Mouse (Mus musculus) brain, embryonic 14.5 days (tissue): Measurements from ENCODE around the gene Tnfrsf11a. TPM values are rescaled to one million over a fixed set of nuclear protein-coding genes. Genes with fewer than 3 reads are reported as not detected.

ENCODE experiments used
- DNase-seq: peaks from one replicate; pipeline ENCODE4 v3.0.0-alpha.2; 2011; ENCODE audit warnings: low read depth
- CTCF ChIP-seq: fragments of 200-500 bp; IDR thresholded peaks from 2 replicates; pipeline ENCODE4 v1.5.1; 2012; ENCODE audit warnings: inconsistent platforms, mild to moderate bottlenecking, moderate library complexity, borderline replicate concordance; ENCODE audit not compliant: insufficient read depth, insufficient read length; ENCODE audit errors: extremely low read depth
- POLR2A ChIP-seq: fragments of 200-500 bp; IDR thresholded peaks from 2 replicates; pipeline ENCODE4 v1.6.1; 2012; ENCODE audit warnings: mild to moderate bottlenecking, inconsistent platforms, borderline replicate concordance; ENCODE audit not compliant: poor library complexity, insufficient read depth, insufficient read length, severe bottlenecking; ENCODE audit errors: extremely low read depth
- polyA plus RNA-seq: library from polyadenylated mRNA; depleted of rRNA; stranded (reverse); fragments of >200 nt; gene quantifications from 2 replicates; pipeline ENCODE4 v1.2.3, GENCODE M21; 2012

Tnfrsf11a gene
- polyA plus RNA-seq, 1 experiment: 1.3 TPM

DNA sequence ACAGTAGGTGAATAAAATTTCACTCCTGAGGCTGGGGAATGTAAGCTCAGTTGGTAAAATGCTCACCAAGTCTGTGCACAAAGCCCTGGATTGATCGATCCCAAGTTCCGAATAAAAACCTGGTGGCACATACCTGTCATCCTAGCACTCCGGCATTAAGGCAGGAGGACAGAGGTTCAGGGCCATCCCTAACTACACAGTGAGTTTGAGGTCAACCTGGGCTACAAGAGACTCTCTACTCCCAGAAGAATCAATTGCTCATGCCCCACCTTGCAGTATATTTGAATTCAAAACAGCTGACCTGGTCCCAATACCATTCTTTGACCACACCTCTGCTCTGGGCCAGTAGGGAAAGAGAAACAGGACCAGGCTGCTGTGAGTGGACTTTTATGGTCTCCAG lies 35.2 kb downstream of the Tnfrsf11a start:
- TF ChIP-seq POLR2A: no peak
- TF ChIP-seq CTCF: no peak
- DNase-seq: no peak

- no peak for DNase-seq
- no peak for TF ChIP-seq POLR2A
- TF ChIP-seq CTCF: no peak
Observed at GRCm38 (mm10) chr1:105819031-105819430, 38.5 kb downstream of the Tnfrsf11a start.

- DNase-seq: no peak
- TF ChIP-seq POLR2A: no peak
- TF ChIP-seq CTCF: no peak
Observed at GRCm38 (mm10) chr1:105819740-105820139, 39.2 kb downstream of the Tnfrsf11a start.

- TF ChIP-seq CTCF: no peak
- TF ChIP-seq POLR2A: no peak
- DNase-seq: no peak
Observed at GRCm38 (mm10) chr1:105824356-105824755, 43.8 kb downstream of the Tnfrsf11a start.

DNA sequence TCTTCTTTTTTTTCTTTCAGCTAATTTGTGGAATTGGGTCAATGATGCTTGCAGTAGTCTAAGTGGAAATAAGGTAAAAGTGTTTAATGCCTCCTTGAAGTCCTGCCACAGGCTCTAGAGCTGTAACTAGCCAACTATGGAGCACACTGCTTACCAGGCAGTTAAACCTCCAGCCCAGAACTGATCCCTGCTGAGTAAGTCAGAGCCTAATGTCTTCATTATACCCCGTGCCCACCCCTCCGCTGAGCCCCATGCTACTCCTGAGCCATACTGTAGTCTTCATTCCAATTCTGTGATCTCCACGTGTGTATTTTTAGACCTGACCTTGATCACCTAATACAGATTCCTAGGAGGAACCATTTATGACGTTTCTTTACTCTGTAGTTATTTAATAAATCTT lies 44.5 kb downstream of the Tnfrsf11a start:
- TF ChIP-seq CTCF (no peak), POLR2A (no peak)
- DNase-seq: no peak

- DNase-seq: no peak
Observed at GRCm38 (mm10) chr1:105827374-105827773, 46.9 kb downstream of the Tnfrsf11a start.

GRCm38 (mm10) chr1:105827786-105828345 lies 47.3 kb downstream of the Tnfrsf11a start:
- DNase-seq: no peak

More at GRCm38 (mm10) chr1:105827374-105827773, 46.9 kb downstream of the Tnfrsf11a start:
- no peak for TF ChIP-seq POLR2A
- no peak for TF ChIP-seq CTCF

GRCm38 (mm10) chr1:105829171-105829570 lies 48.7 kb downstream of the Tnfrsf11a start:
- TF ChIP-seq POLR2A: no peak
- no peak for TF ChIP-seq CTCF
- peak; percentile 62 for DNase-seq

More at GRCm38 (mm10) chr1:105827786-105828345, 47.3 kb downstream of the Tnfrsf11a start:
- no peak for TF ChIP-seq CTCF
- no peak for TF ChIP-seq POLR2A

- DNase-seq: no peak
Observed at GRCm38 (mm10) chr1:105832784-105833183, 52.3 kb downstream of the Tnfrsf11a start.

DNA sequence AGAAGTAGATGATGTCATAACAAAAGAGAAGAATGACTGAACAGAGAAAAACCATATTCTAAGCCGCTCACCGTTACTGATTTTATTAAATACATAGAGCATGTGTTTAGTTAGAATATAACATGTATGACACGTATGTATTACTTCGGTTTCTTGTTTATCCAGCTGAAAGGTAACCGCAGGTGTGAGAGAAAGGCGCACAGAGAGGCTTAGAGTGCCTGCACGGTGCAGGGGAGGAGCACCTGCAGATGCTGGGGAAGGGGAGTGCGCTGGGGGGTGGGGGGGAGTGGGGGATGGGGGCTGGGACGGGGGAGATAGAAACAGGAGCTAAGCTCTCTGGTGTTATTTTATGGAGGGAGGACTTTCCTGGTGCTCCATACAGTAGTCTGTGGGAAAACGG lies 62.4 kb downstream of the Tnfrsf11a start:
- peak; percentile 45 for DNase-seq
- TF ChIP-seq CTCF (no peak), POLR2A (no peak)

More at GRCm38 (mm10) chr1:105832784-105833183, 52.3 kb downstream of the Tnfrsf11a start:
- no peak for TF ChIP-seq CTCF
- TF ChIP-seq POLR2A: no peak

DNA sequence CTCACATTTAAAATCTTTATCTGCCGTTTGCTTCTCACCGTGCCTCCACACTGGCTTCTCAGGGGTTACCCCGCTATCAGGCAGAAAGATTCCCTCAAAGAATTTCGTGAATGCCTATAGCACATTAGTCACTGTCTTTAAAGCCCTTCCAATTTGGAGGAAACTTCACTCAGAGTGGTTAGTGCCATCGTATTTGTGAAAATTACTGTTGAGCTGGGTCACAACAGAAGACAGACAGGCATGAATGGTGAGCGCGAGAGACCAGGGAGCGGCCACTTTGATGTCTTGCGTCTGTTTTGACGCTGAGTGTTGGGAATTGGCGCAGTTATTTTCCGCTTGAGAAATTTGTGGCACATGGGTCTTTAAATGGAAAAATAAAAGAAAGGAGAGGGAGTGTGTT lies 62.9 kb downstream of the Tnfrsf11a start:
- peak; percentile 79 for DNase-seq
- TF ChIP-seq CTCF (no peak), POLR2A (no peak)

DNA sequence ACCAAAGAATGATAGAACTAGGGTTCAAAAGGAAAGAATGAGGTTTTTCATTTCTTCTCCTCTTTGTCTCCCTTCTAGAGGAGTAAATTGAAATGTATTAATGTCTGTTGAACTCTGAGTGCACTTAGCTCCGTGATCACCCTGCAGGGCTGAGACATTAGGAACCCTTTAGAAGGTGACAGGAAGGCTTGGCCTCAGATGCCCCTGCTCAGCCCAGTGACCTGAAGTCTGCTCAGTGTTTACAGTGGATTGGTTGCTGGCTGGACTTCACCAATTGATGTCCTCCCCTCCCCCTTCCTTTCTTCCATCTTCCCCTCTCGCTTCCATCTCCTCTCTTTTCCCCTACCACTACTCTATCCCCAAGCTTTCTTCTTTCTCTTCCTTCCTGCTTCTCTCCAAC lies 63.3 kb downstream of the Tnfrsf11a start:
- no peak for TF ChIP-seq CTCF
- TF ChIP-seq POLR2A: no peak
- DNase-seq: no peak
